Mouse (Mus musculus): ENCODE measurements around the gene Fgfr2. TPM values are rescaled to one million over a fixed set of nuclear protein-coding genes. Genes with fewer than 3 reads are reported as not detected.
A peak's percentile ranks its signal among the peaks of the same experiment; 100 is the strongest.

Gene Fgfr2
- total RNA-seq, 4 experiments from 2014 or later, result 1.1 to 1.9 (median 1.4) TPM

GRCm38 (mm10) chr7:133041784-133042183 is 81.4 kb downstream of the Fgfr2 start:
- DNase-seq (ENCODE audit: low spot score), result no peak

GRCm38 (mm10) chr7:133040688-133041345 is 82.3 kb downstream of the Fgfr2 start:
- DNase-seq (ENCODE audit: low spot score), result no peak

- DNase-seq (ENCODE audit: low spot score), result no peak
Measured at GRCm38 (mm10) chr7:133039556-133040255, 83.4 kb downstream of the Fgfr2 start.

DNA sequence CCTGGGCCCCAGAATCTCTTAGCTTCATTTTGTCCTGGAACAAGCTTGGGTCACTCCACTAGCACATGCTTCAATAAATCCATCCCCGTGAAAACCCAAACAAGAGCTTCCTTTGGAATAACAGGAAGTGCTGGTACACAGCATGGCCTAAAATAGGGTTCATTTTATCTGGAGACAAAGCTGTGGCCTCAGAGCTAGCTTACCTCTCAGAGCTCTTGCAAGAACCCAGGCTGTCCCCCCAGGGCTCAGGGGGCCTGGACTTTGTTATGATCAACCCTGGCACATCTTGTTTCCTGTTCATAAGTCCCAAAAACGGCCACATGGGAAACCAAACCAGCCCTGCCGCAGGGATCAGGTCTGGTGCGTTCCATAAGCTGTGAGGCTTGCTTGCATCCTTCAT is 85.5 kb downstream of the Fgfr2 start:
- no peak for DNase-seq (ENCODE audit: low spot score)

- DNase-seq (ENCODE audit: low spot score), result peak; percentile 67
Measured at GRCm38 (mm10) chr7:133037217-133037616, 85.9 kb downstream of the Fgfr2 start.

DNA sequence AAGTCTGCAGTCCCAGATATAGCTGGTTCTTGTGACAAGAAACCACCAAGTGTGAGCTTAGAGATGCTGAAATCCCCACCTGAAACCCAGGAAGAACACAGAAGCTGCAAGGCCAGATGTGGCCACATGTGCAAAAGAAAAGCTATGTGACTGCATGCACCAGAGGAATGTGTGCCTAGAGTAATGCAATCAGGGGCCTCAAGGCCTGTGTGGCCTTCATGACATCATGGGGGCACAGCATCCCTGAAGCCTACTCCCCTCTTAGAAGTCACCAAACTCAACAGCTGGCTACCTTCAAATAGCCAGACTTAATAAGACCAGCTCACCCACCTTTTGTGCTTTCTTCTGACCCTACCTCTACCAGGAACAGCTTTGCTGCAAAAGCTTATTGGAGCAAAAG is 87.2 kb downstream of the Fgfr2 start:
- no peak for DNase-seq (ENCODE audit: low spot score)

DNA sequence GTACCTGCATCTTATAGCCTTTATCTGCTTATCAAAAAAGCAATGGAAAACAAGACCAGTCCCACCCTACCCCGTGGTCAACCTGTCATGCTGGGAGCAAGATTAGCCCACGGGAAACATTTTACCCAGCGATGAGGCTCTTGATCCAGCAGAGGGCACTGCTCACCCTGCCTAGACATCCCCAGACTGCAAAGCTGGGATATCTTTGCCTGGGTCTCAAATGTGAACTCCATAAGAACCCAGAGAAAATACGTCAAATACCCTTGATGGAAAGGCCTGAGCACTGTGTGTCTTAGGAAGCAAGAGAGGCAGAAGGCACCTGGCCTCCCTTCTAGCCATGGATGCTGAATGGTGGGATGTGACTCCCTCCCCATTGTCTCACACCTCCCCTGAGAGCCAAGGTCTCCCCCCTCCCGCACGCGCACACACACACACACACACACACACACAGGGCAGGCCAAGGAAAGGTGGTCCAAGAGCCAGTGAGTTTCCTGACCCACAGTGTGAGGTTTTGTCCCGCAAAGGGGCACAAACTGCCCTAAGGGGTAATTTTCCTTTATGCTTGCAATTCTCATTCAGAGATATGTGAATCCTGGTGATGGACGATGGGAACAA is 90.5 kb downstream of the Fgfr2 start:
- peak; percentile 63 for DNase-seq (ENCODE audit: low spot score)

GRCm38 (mm10) chr7:133029496-133030047 is 93.6 kb downstream of the Fgfr2 start:
- no peak for DNase-seq (ENCODE audit: low spot score)

GRCm38 (mm10) chr7:133029004-133029403 is 94.1 kb downstream of the Fgfr2 start:
- DNase-seq (ENCODE audit: low spot score), result no peak

DNA sequence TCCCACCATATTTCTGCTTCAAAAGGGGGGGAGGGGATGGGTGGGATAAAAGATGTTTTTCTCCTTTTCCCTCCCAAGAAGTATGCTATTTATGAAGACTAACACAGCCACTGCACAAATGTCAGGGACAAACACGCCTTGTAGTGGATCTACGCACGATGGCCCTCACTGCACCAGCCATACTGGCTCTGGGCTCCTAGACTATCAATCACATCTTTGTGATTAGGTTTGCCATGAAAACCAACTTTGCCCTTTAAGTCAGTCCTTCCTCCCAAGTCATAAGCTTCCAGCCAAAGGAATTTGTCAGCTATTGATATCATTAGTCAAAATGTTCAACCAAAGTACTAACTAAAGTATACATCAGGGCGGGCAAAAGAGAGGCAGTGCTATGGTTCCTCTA is 95.2 kb downstream of the Fgfr2 start:
- no peak for DNase-seq (ENCODE audit: low spot score)

- DNase-seq (ENCODE audit: low spot score), result no peak
Measured at GRCm38 (mm10) chr7:133024694-133025093, 98.5 kb downstream of the Fgfr2 start.

DNA sequence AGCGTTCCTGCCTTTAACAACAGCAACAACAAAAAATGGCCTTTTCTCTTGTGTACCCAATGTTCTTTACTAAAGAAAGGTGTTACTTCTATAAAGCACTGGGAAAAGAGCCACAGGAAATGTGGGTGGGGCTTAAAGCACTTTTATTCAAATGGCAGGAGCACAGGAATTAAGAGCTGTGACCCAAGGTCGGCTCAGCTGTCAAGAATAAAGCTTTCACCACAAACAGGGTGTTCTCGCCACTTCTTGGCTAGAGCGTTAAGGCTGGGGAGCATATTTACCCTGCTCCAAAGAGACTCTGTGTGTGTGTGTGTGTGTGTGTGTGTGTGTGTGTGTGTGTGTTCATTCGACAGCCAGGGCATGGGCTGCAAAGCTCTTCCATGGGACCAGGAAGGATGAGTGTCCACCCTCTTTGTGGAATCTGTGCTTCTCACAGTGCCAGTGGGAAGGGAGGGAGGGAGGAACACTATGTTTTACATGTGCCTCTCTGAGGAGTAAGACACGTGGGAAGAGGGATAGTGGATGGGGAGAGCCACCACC is 103.6 kb downstream of the Fgfr2 start:
- DNase-seq (ENCODE audit: low spot score), result peak; percentile 40

GRCm38 (mm10) chr7:133018961-133019360 is 104.2 kb downstream of the Fgfr2 start:
- no peak for DNase-seq (ENCODE audit: low spot score)

GRCm38 (mm10) chr7:133015416-133016070 is 107.6 kb downstream of the Fgfr2 start:
- DNase-seq (ENCODE audit: low spot score), result peak; percentile 32

DNA sequence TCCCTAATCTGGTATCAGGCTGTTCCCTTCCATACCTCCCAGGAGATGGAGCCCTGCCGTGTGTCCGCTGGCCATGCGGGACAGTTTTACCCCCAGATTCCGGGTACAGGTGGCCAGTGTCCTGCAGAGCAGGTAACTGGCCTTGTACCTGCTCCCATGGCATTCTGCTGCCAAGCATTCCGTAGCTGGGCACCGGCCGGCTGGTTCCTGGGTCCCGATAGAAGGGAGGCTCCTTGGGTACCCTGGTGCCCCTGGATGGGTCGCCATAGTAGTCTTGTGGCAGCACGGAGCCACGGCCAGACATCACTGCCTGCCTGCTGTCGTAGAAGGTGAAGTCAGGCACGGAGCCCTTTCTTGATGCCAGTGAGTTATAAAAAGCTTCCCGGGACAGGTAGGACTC is 108.5 kb downstream of the Fgfr2 start:
- DNase-seq (ENCODE audit: low spot score), result no peak

- DNase-seq (ENCODE audit: low spot score), result no peak
Measured at GRCm38 (mm10) chr7:133013923-133014322, 109.2 kb downstream of the Fgfr2 start.

GRCm38 (mm10) chr7:133012637-133013366 is 110.3 kb downstream of the Fgfr2 start:
- no peak for DNase-seq (ENCODE audit: low spot score)

GRCm38 (mm10) chr7:133011611-133012010 is 111.5 kb downstream of the Fgfr2 start:
- no peak for DNase-seq (ENCODE audit: low spot score)

DNA sequence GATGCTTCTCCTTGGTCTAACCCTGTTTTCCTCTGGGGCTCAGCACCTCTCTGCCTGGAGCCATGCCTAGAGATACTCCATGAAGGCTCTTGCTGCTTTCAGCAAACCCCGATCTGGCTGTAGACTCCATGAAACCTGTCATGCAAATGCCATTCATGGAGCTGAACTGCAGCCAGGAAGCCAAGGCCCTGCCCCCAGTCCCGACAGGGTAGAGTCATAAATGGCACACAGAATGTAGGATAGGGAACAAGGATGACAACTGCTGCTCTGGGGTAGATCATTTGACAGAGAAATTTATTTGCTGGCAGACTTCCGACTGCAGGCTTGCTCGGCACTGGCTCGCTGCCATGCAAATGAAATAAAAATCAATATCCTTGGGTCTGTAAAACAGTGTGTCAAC is 112.0 kb downstream of the Fgfr2 start:
- DNase-seq (ENCODE audit: low spot score), result no peak

DNA sequence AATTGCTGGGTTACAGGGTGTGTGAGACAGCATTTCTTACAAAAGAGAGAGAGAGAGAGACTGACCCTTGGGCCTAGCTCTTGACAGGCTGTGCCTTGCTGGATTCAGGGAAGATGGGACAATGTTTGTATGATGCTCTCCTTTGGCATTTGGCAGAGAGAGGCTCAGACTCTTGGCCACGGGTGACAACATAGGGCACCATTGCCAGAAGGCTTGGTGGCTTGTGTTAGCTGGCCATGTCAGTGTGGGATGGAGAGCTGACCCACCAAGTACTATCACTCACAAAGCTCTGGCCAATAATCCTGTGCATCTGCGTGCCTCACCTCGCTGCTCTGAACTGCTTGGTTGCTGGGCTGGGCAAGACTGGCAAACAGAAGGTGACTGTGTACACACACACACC is 112.7 kb downstream of the Fgfr2 start:
- no peak for DNase-seq (ENCODE audit: low spot score)

DNA sequence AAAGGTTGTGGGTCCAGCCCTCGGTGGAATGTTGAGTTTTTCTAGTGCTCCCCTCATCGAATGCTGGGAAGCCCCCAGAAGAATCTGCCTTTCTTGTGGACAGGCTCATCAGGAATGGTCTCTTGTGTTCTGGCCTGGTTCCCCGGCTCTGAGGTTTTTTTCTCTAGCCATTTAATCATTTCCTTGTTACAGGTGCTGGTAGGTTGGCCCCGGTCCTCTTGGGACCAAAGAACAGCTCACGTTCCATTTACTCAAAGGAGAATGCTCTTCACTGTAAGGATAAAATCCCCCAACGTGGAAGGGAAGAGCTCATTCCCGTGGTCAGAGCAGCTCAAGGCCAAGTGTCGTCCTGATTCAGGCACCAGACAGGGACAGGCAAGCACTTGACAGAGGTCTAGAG is 113.5 kb downstream of the Fgfr2 start:
- no peak for DNase-seq (ENCODE audit: low spot score)
